Mouse (Mus musculus): ENCODE results near the gene Rfx7.

The Rfx7 gene

DNA sequence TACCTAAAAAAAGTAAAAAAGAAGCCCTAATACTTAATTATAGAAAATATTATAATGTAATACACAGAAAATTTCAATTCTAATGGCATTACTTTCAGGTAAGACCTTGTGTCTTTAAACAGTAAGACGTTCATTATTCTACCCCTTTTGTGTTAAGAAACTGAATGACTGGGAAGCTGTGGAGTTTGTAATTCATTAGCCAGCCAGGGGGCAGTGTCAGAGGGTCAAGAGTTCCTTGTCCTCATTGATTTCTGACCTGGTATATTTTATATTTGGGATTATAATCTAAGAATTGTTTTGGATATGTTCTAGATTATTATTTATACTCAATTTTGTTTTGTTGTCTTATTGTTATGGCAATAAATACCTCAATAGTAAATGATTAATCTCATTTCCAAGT lies 5.0 kb downstream of the Rfx7 start:
- no peak for DNase-seq (ENCODE audit: low read depth, low spot score)

DNA sequence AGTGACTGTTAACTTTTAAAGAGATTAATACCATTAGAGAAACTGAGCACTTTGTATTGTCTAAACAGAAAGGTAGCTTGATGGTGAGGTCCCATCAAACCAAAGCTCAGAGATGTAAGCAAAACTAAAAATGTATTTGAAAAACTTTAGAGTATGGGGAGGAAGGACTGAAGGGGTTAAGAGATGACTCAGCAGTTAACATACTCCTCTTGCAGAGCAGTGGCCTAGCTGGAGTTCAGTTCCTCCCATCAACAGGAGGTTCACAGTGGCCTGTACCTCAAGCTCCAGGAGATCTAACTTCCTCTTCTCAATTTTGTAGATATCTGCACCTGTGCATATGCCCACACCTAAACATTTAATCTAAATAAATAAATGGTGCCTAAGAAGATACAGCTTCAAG lies 11.6 kb downstream of the Rfx7 start:
- DNase-seq (ENCODE audit: low read depth, low spot score) = no peak

DNA sequence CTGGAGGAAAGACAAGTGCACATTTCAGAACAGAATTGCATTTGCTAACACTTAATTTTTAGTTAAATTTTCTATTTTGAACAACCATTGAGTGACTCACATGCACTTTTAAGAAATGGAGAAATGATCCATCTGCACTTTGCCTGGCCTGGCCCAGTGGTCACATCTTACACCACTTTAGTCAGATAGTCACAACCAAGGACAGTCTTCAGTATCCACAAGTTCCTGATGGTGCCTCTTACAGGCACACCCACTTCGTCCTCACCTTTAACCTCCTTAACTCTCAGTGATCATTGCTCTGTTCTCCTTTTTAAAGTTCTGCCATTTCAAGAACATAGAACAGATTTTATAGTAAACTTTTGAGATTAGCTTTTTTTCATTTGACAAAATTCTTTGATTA lies 26.7 kb downstream of the Rfx7 start:
- DNase-seq (ENCODE audit: low read depth, low spot score) = no peak

DNA sequence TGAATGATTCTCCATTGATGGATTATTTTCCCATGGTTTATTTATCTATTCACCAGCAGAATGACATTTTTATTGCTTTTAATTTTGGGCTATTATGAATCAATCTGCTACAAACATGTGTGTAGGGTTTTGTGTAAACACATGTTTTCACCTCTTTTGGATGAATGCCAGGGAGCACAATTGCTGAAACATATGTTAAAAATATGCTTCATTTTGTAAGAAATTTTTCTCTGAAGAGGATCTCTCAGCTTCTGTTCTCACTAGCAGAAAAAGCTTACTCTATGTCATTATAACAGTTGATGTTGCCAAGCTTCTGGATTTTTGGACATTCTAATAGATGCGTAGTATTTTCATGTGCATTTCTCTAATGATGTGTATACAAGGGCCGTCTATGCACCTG lies 28.3 kb downstream of the Rfx7 start:
- DNase-seq (ENCODE audit: low read depth, low spot score) = no peak

DNA sequence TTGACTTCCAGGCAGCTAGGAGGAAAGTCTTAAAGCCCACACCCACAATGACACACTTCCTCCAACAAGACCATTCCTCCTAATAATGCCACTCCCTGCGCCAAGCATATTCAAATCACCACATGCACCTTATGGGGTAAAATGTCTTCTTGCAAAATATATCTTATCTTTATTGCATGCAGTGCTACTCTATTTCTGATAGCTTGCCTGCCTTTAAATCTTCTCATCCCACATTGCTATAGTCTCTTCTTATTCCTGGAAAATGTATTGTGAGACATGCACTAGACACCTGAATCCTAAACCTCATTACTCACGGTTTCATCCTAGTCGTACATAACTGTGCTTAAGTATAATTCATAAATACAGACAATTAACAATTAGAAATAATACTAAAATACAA lies 31.2 kb downstream of the Rfx7 start:
- no peak for DNase-seq (ENCODE audit: low read depth, low spot score)

DNA sequence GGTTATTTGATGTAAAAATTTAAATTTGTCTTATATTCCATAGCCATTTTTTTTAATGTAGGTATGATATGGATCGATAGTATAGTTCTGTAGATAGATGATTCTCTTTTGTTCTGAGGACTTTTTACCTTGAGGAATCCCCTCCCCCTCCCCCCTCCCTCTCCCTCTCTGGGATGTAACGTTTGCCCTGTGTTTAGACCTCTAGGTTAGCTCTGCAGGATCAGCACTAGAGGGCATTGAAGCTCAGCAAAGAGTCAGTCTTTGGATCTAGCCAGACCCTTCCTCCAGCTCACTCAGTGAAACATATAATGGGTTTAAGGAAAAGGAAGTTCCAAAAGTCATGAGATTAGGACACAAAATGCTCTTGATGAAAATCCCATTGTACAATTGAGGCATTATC lies 35.1 kb downstream of the Rfx7 start:
- DNase-seq (ENCODE audit: low read depth, low spot score) = no peak

DNA sequence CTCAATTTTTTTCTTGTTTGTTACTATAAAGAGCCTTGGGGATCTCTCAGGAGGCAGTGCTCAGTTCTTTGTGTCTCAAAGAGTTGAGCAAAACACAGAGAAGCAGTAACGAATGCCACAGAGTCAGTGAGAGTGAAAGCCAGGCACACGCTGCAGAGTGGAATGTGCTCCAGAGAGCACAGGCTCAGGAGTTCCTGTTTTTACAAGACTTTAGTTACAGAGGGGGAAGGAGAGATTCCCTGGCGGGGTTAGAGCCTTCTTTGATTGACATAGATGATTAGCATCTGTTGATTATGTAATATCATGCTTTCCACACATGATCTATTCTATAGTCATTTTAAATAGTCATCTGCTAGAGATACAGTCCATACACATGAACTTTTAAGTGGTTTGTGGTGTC lies 48.2 kb downstream of the Rfx7 start:
- DNase-seq (ENCODE audit: low read depth, low spot score) = peak; percentile 11

DNA sequence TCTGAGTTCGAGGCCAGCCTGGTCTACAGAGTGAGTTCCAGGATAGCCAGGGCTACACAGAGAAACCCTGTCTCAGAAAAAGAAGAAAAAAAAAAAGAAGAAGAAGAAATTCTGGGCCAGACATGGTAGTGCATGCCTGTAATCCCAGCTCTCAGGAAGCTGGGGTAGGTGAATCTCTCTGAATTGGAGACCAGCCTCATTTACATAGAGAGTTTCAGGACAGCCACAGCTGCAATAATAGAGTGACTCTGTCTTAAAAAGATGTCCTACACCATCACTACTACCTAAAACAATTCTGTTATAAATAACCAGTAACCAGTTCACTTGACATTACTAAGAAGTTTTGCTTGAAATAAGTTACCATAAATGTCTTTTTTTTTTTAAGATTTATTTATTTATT lies 58.8 kb downstream of the Rfx7 start:
- DNase-seq (ENCODE audit: low read depth, low spot score) = no peak

DNA sequence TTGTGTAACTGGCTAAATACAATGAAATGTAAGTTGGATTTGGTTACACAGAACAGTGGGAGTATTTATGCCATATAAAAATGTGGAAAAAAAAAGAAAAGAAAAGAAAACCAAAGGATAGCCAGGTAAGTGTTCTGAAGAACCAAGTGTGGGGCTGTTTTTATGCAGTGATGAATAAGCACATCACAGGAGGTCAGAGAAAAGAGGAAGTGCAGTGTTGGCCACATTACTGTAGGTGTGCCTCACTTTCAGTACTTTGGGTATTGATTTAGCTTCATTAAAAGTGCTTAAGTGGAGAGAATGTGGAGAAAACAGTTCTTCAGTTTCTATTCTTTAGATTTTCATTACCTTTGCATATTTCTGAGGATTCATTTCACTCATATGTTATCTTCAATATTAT lies 60.0 kb downstream of the Rfx7 start:
- DNase-seq (ENCODE audit: low read depth, low spot score) = no peak

DNA sequence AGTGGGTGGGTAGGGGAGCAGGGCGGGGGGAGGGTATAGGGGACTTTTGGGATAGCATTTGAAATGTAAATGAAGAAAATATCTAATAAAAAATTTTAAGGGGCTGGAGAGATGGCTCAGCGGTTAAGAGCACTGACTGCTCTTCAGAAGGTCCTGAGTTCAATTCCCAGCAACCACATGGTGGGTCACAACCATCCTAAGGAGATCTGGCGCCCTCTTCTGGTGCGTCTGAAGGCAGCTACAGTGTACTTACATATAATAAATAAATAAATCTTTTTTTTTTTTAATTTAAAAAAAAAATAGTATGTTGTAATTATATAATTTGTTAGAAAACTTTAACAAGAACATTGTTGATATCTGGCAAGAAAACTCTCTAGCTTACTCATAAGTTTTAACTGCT lies 62.6 kb downstream of the Rfx7 start:
- DNase-seq (ENCODE audit: low read depth, low spot score) = peak; percentile 16

DNA sequence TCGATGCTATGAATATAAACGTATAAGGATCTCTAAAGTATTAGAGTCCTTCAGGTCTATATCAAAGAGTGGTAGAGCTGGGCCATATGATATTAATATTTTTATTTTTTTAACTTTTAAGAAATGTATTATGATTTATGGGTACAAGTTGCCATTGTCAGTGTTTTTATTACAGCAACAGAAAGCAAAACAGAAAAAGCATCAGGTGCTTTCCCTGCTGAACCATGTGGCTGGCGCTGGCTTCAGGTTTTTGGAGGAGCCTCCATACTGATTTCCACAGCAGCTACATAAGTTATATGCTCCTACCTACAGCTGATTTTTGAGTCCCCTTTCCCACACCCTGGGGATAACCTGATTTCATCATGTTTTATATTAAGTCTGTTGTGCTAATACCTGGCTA lies 68.1 kb downstream of the Rfx7 start:
- no peak for DNase-seq (ENCODE audit: low read depth, low spot score)

DNA sequence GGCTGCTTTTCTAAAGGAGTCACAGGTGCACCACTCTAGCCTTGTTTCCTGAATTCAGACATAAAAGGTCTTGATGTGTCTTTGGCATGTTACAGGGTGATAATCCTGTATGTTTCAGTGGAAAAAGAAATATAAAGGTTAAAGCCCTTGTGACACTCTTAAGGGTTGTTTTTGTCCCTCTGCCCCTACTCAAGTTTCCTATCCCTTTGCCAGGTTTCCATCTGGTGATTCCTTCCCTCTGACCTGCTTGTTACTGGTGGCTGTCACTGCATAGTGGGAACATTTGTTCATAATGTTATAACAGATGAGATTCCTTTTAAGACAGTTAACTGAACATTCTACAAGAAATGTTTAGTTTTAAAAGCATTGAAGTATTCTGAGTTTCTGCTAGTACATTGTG lies 77.7 kb downstream of the Rfx7 start:
- DNase-seq (ENCODE audit: low read depth, low spot score) = no peak

DNA sequence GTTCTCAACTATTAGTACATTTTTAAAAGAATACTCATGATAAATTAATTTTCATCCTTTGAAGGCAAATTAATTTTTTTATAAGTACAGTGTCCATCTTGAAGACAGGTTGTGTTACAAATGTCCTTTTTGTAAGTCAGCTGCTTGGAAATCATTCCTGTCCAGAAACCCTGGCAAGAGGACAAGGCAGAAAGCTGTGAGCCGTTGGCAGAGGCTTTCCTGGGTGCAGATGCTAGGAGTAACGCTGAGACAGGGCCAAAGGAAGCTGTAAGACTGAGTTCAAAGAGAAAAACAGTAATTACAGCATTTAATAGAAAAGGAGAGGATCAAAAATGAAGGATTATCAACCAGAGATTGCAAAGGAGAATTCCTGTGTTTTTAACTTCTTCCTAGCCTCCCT lies 81.8 kb downstream of the Rfx7 start:
- DNase-seq (ENCODE audit: low read depth, low spot score) = no peak

DNA sequence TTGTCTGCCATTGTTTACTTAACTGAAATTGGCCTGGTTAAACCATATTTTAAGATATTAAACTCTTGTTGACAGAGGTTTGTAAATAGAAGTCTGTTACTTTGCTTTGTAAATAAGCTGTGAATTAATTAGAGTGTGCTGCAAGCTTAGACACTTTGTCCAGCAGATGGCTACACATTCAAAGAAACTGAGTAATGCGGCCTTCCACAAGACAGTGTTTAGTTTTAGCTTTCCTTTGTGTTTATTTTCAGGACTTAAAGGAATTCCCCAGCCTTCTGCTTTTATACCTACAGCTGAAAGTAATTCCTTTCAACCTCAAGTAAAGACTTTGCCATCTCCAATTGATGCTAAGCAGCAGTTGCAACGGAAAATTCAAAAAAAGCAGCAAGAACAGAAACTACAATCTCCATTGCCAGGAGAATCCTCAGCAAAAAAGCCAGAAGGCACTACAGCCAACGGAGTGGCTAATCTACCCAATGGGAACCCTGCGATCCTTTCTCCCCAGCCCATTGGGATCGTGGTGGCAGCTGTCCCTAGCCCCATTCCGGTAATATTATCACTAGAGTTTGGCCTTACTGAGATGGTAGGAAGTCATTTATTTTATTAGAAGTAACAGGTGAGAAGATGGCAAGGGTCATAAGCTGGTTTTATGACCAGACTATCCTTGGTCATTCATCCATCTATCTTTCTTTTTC lies 82.9 kb downstream of the Rfx7 start:
- peak; percentile 12 for DNase-seq (ENCODE audit: low read depth, low spot score)

DNA sequence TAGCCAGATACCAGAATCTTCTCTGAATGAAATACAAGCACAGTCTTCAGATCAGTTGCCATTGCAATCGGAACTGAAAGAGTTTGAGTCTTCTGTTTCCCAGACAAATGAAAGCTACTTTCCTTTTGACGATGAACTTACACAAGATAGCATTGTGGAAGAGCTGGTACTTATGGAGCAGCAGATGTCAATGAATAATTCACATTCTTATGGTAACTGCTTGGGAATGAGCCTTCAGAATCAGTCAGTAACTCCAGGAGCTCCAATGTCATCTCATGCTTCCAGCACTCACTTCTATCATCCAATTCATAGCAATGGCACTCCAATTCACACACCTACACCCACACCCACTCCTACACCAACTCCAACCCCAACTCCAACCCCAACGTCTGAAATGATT lies 86.0 kb downstream of the Rfx7 start:
- DNase-seq (ENCODE audit: low read depth, low spot score) = no peak

DNA sequence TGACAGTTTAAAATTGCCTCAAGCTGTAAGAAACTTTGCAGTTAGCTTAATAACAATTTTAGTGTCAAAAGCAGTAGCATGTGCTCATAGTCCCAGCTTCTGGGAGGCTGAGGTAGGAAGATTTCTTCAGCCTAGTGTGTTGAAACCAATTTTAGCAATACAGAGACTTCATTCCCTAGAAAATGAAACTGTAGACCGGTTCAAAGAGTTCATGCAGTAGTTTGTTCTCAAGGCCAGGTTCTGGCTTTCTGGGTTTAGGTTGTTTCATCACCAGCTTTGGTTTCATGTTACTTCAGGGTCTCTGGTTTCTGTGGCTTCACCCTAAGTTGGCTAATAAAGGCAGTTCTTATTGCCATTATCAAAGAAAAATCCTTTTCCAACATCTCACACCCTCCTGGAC lies 91.6 kb downstream of the Rfx7 start:
- DNase-seq (ENCODE audit: low read depth, low spot score) = no peak

DNA sequence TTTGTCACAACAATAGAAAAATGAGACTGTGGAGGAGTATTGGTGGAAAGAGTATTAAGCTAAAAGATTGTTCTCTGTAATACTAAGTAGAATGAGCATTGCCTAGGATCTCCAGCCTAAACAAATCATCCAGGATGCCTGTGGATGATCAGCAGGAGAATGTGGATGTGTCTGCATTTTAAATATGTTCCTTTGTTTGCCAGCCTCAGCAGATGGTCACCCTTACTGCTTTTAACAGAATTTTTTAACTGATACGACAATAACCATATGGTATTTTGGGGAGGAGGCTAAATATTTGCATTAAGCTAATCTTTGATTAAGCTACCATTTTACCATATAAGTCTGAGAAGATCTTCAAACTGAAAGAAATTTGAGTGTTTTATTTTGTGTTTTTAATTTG lies 95.6 kb downstream of the Rfx7 start:
- DNase-seq (ENCODE audit: low read depth, low spot score) = no peak

DNA sequence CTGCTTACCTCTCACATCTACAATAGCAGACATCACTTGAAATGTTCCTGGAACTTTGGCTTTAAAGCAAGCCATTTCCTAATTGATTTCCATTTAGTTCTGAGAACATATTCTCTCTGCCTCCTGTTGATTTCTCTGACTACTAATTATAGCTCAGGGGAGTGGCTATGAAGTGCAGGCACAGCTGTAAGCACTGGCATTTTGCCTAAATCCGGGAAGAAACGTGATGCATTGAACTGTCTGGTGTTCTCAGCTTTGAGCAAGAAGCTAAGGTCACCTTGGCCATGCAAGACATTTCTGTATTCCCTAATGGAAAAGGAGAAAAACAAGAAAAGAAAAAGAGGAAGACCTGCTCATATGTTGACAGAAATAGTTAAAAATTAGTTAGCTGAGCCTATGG lies 96.6 kb downstream of the Rfx7 start:
- no peak for DNase-seq (ENCODE audit: low read depth, low spot score)

DNA sequence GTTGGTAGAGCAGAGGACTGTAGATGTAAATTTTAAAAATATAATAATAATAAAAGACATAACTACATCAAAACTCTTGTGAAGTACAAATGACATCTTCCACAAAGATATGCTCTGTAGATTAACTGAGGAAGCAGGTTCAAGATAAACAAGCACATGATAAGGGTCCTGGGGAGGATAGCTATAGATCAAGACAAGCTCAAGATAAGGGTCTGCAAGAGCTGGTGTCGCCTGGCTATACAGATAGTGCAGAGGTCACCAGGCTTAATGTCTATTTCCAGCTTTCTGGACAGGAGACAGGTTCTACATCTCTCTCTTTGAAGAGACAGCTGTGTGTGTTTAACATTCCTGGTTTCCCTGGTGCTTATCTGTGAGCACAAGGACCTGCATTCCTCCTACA lies 100.2 kb downstream of the Rfx7 start:
- no peak for DNase-seq (ENCODE audit: low read depth, low spot score)

DNA sequence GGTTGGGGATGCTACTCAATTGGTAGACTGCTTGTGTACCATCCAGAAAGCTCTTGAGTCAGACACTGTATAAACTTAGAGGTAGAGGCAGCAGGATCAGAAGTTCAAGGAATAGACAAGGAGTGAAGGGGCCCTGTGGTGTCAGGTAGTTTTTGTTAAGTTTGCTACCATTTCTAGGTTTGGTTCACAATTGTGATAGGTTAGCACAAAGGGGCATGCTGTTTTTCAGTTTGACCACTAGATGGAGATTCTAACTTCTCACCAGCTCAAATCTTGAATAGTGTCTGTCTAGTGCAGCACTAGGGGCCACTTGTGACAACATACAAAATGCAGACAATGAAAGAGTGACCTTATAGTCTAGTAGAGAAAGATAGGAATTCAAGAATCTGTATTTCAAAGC lies 103.1 kb downstream of the Rfx7 start:
- DNase-seq (ENCODE audit: low read depth, low spot score) = peak; percentile 60

DNA sequence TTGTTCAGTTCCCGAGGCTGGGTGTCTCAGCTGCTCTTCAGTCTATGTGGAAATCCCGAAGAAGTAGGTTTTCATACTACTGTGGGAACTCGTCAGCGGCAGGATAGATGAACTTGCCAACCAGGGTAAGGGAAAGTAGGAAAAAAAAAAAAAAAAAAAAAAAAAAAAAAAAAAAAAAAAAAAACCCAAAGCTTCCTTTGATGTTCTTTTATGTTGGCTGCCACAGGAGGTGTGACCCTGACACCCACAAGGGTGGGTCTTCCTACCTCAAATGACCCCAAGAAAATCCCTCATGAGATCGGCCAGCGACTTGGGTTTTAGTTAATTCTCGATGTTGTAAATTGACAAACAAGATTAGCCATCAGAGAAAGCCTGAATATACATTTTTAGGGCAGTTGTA lies 104.5 kb downstream of the Rfx7 start:
- no peak for DNase-seq (ENCODE audit: low read depth, low spot score)

DNA sequence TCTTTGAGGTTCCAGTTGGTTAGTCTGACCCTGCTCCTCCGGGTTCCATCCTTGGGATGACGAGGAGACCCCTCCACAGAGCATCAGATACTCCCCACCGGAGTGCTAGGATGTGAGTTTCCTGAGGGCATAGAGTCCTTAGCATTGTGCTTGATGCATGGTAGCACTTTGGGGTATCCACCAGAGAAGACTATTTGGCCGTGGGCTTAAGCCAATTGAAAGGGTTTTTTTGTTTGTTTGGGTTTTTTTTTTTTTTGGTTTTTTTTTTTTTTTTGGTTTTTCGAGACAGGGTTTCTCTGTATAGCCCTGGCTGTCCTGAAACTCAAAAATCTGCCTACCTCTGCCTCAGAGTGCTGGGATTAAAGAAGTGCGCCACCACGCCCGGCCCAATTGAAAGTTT lies 105.2 kb downstream of the Rfx7 start:
- DNase-seq (ENCODE audit: low read depth, low spot score) = no peak

DNA sequence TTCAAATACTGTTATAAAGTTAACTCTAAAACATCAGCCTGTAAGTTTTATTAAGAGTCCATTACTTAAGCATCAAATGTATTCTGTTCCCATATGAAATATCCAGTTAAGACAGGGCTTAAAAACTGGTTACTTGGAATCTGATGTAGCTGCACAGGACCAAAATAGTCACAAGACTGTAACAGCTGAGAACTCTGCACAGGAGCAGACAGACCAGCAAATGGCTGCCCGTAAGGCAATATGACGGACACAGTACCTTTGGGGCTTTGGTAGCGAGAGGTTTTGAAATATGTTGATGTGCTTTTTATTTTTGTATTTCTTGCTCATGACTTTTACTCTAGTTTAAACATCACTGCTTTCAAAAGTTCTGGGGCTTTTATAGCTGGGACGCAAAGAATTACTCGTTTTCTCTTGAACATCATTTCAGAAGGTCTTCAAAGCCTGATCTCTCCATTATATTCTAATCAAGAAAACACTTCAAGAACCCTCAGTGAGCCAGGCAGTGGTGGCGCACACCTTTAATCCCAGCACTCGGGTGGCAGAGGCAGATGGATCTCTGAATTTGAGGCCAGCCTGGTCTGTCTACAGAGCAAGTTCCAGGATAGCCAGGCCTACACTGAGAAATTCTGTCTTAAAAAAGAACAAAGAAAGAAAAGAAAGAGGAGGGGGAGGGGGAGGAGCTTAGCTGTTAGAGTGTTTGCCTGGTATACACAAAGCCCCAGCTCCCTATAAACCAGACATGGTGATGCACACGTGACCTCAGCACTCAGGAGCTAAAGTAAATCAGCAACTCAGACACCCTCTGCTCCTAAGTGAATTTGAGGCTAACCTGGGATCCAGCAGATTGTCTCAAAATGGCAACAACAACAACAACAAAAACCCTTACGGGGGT lies 107.2 kb downstream of the Rfx7 start:
- peak; percentile 89 for DNase-seq (ENCODE audit: low read depth, low spot score)

Data from forelimb bud, embryonic 11.5 days (tissue).